Mouse (Mus musculus): ENCODE data around the gene Atxn1.

The Atxn1 gene

GRCm38 (mm10) chr13:45931891-45932290, 32.9 kb downstream of the Atxn1 start:
- DNase-seq (ENCODE audit: low spot score in 2 of 2) = peak; percentile 20 to 36

GRCm38 (mm10) chr13:45931215-45931614, 33.6 kb downstream of the Atxn1 start:
- no peak for DNase-seq (ENCODE audit: low spot score in 2 of 2)

GRCm38 (mm10) chr13:45929744-45930143, 35.1 kb downstream of the Atxn1 start:
- no peak for DNase-seq (ENCODE audit: low spot score in 2 of 2)

- no peak for DNase-seq (ENCODE audit: low spot score in 2 of 2)
Measured at GRCm38 (mm10) chr13:45925294-45925693, 39.5 kb downstream of the Atxn1 start.

GRCm38 (mm10) chr13:45924555-45924954, 40.3 kb downstream of the Atxn1 start:
- peak; percentile 39 to 48 for DNase-seq (ENCODE audit: low spot score in 2 of 2)

- DNase-seq (ENCODE audit: low spot score in 2 of 2) = no peak
Measured at GRCm38 (mm10) chr13:45923086-45923485, 41.7 kb downstream of the Atxn1 start.

- DNase-seq (ENCODE audit: low spot score in 2 of 2) = peak; percentile 59 to 63
Measured at GRCm38 (mm10) chr13:45922467-45922866, 42.3 kb downstream of the Atxn1 start.

GRCm38 (mm10) chr13:45918956-45919711, 45.7 kb downstream of the Atxn1 start:
- DNase-seq (ENCODE audit: low spot score in 2 of 2) = no peak

- DNase-seq (ENCODE audit: low spot score in 2 of 2) = no peak
Measured at GRCm38 (mm10) chr13:45918006-45918380, 46.8 kb downstream of the Atxn1 start.

- no peak for DNase-seq (ENCODE audit: low spot score in 2 of 2)
Measured at GRCm38 (mm10) chr13:45917058-45918005, 47.5 kb downstream of the Atxn1 start.

GRCm38 (mm10) chr13:45915921-45916320, 48.9 kb downstream of the Atxn1 start:
- no peak for DNase-seq (ENCODE audit: low spot score in 2 of 2)

- no peak for DNase-seq (ENCODE audit: low spot score in 2 of 2)
Measured at GRCm38 (mm10) chr13:45915026-45915425, 49.8 kb downstream of the Atxn1 start.

GRCm38 (mm10) chr13:45914117-45914516, 50.7 kb downstream of the Atxn1 start:
- no peak for DNase-seq (ENCODE audit: low spot score in 2 of 2)

- no peak for DNase-seq (ENCODE audit: low spot score in 2 of 2)
Measured at GRCm38 (mm10) chr13:45911848-45912247, 53.0 kb downstream of the Atxn1 start.

- DNase-seq (ENCODE audit: low spot score in 2 of 2) = no peak
Measured at GRCm38 (mm10) chr13:45911069-45911468, 53.7 kb downstream of the Atxn1 start.

GRCm38 (mm10) chr13:45910348-45910747, 54.5 kb downstream of the Atxn1 start:
- no peak for DNase-seq (ENCODE audit: low spot score in 2 of 2)

GRCm38 (mm10) chr13:45907181-45907691, 57.6 kb downstream of the Atxn1 start:
- DNase-seq (ENCODE audit: low spot score in 2 of 2) = peak in 1 of 2 experiments; percentile 32

GRCm38 (mm10) chr13:45906438-45907166, 58.2 kb downstream of the Atxn1 start:
- DNase-seq (ENCODE audit: low spot score in 2 of 2) = no peak

- no peak for DNase-seq (ENCODE audit: low spot score in 2 of 2)
Measured at GRCm38 (mm10) chr13:45904955-45905354, 59.9 kb downstream of the Atxn1 start.

GRCm38 (mm10) chr13:45904456-45904855, 60.4 kb downstream of the Atxn1 start:
- no peak for DNase-seq (ENCODE audit: low spot score in 2 of 2)

- peak in 1 of 2 experiments; percentile 18 for DNase-seq (ENCODE audit: low spot score in 2 of 2)
Measured at GRCm38 (mm10) chr13:45903519-45904274, 61.1 kb downstream of the Atxn1 start.
